Mouse (Mus musculus) CH12.LX (cell line): ENCODE results near the gene Pde4b. TPM values are rescaled to one million over a fixed set of nuclear protein-coding genes. Genes with fewer than 3 reads are reported as not detected.

Experiments used
- DNase-seq: peaks from one replicate; pipeline ENCODE4 v3.0.0-alpha.2; 2013; ENCODE audit errors: extremely low read depth
- H3K27ac ChIP-seq: 2 replicates; pipeline ENCODE4 v1.5.1; 2012; ENCODE audit warnings: low read depth, mild to moderate bottlenecking, control low read depth, moderate library complexity; ENCODE audit not compliant: insufficient read depth
- H3K27me3 ChIP-seq: replicated peaks from 2 replicates; pipeline ENCODE3; 2012; ENCODE audit warnings: inconsistent platforms
- H3K36me3 ChIP-seq, 2 experiments: replicated peaks in 1 of 2; 2 replicates each; pipeline versions ENCODE3 to v1.6.1; 2012; ENCODE audit warnings: inconsistent platforms in 1 of 2, low read length in 1 of 2, mild to moderate bottlenecking in 1 of 2, mixed read lengths in 1 of 2, moderate library complexity in 1 of 2; ENCODE audit not compliant: control insufficient read depth in 1 of 2, insufficient read depth in 1 of 2
- H3K4me1 ChIP-seq, 2 experiments: 2 replicates each; pipeline ENCODE4 v1.6.1; 2012; ENCODE audit warnings: inconsistent platforms in 1 of 2, moderate library complexity in 1 of 2; ENCODE audit not compliant: insufficient read depth in 2 of 2, control insufficient read depth in 1 of 2
- H3K4me2 ChIP-seq: 2 replicates; pipeline ENCODE4 v1.6.1; 2012; ENCODE audit warnings: low read depth, mild to moderate bottlenecking, control low read depth; ENCODE audit not compliant: poor library complexity, insufficient read depth, severe bottlenecking
- H3K4me3 ChIP-seq, 3 experiments: fragments of 150-350 bp in 1 of 3; sonication (generic) in 1 of 3; replicated peaks in 1 of 3; 2 replicates each; pipeline versions ENCODE3 to v1.5.1; 2011 to 2012; ENCODE audit warnings: low read depth in 2 of 3, low read length in 2 of 3, mild to moderate bottlenecking in 2 of 3, moderate library complexity in 2 of 3, control low read depth in 1 of 3, improper control_type of control experiment in 1 of 3, inconsistent platforms in 1 of 3, mixed read lengths in 1 of 3; ENCODE audit not compliant: poor library complexity in 1 of 3
- H3K79me2 ChIP-seq: replicated peaks from 2 replicates; pipeline ENCODE4 v1.6.1; 2012; ENCODE audit warnings: mild to moderate bottlenecking, moderate library complexity; ENCODE audit not compliant: control insufficient read depth, poor library complexity, insufficient read depth, severe bottlenecking; ENCODE audit errors: extremely low read depth
- H3K9ac ChIP-seq: 2 replicates; pipeline ENCODE4 v1.6.1; 2012; ENCODE audit warnings: low read depth, mild to moderate bottlenecking, control low read depth, moderate library complexity; ENCODE audit not compliant: insufficient read depth
- H3K9me3 ChIP-seq: replicated peaks from 2 replicates; pipeline ENCODE3; 2012; ENCODE audit warnings: low read length, inconsistent platforms, mixed read lengths
- BHLHE40 ChIP-seq: IDR thresholded peaks from 2 replicates; pipeline ENCODE4 v1.6.1; 2011; ENCODE audit warnings: mild to moderate bottlenecking, low read depth, low read length, improper control_type of control experiment
- CHD2 ChIP-seq: IDR thresholded peaks from 2 replicates; pipeline ENCODE4 v1.6.1; 2011; ENCODE audit warnings: low read length, improper control_type of control experiment
- CTCF ChIP-seq, 2 experiments: IDR thresholded peaks in 1 of 2; conservative IDR thresholded peaks in 1 of 2; 2 replicates each; pipeline ENCODE4 v1.5.1; 2011 to 2012; ENCODE audit warnings: low read depth in 2 of 2, low read length in 2 of 2, improper control_type of control experiment in 1 of 2, inconsistent platforms in 1 of 2, mild to moderate bottlenecking in 1 of 2, moderate library complexity in 1 of 2
- ELF1 ChIP-seq: IDR thresholded peaks from 2 replicates; pipeline ENCODE4 v1.6.1; 2014; ENCODE audit warnings: low read depth, mild to moderate bottlenecking, inconsistent platforms, low read length, improper control_type of control experiment
- EP300 ChIP-seq: IDR thresholded peaks from 2 replicates; pipeline ENCODE4 v1.6.1; 2011; ENCODE audit warnings: low read length, improper control_type of control experiment
- ETS1 ChIP-seq: conservative IDR thresholded peaks from 2 replicates; pipeline ENCODE4 v1.6.1; 2012; ENCODE audit warnings: low read depth, mild to moderate bottlenecking, inconsistent platforms, low read length, improper control_type of control experiment, moderate library complexity
- GABPA ChIP-seq: IDR thresholded peaks from 2 replicates; pipeline ENCODE4 v1.6.1; 2012; ENCODE audit warnings: low read depth, low read length, improper control_type of control experiment, inconsistent platforms; ENCODE audit not compliant: insufficient replicate concordance
- HCFC1 ChIP-seq: IDR thresholded peaks from 2 replicates; pipeline ENCODE4 v1.6.1; 2012; ENCODE audit warnings: low read depth, mild to moderate bottlenecking, inconsistent platforms, low read length, improper control_type of control experiment
- IRF4 ChIP-seq: IDR thresholded peaks from 2 replicates; pipeline ENCODE4 v1.6.1; 2014; ENCODE audit warnings: low read depth, mild to moderate bottlenecking, inconsistent platforms, low read length, improper control_type of control experiment
- JUN ChIP-seq: IDR thresholded peaks from 2 replicates; pipeline ENCODE4 v1.6.1; 2011; ENCODE audit warnings: low read depth, mild to moderate bottlenecking, low read length, improper control_type of control experiment, moderate library complexity; ENCODE audit not compliant: insufficient read depth
- MAZ ChIP-seq: IDR thresholded peaks from 2 replicates; pipeline ENCODE4 v1.6.1; 2012; ENCODE audit warnings: low read depth, mild to moderate bottlenecking, inconsistent platforms, low read length, improper control_type of control experiment, moderate library complexity
- MEF2A ChIP-seq: IDR thresholded peaks from 2 replicates; pipeline ENCODE4 v1.6.1; 2014; ENCODE audit warnings: low read depth, mild to moderate bottlenecking, inconsistent platforms, low read length, improper control_type of control experiment, borderline replicate concordance
- MXI1 ChIP-seq: IDR thresholded peaks from 2 replicates; pipeline ENCODE4 v1.6.1; 2011; ENCODE audit warnings: mild to moderate bottlenecking, low read depth, low read length, improper control_type of control experiment
- NELFE ChIP-seq: IDR thresholded peaks from 2 replicates; pipeline ENCODE4 v1.6.1; 2011; ENCODE audit warnings: low read depth, low read length, improper control_type of control experiment
- NRF1 ChIP-seq: IDR thresholded peaks from 2 replicates; pipeline ENCODE4 v1.6.1; 2014; ENCODE audit warnings: low read depth, mild to moderate bottlenecking, inconsistent platforms, low read length, improper control_type of control experiment, moderate library complexity
- POLR2AphosphoS2 ChIP-seq: IDR thresholded peaks from 2 replicates; pipeline ENCODE4 v1.6.1; 2011; ENCODE audit warnings: low read depth, low read length, improper control_type of control experiment
- RAD21 ChIP-seq: IDR thresholded peaks from 2 replicates; pipeline ENCODE4 v1.6.1; 2011; ENCODE audit warnings: low read depth, mild to moderate bottlenecking, low read length, improper control_type of control experiment, moderate library complexity
- SIN3A ChIP-seq: IDR thresholded peaks from 2 replicates; pipeline ENCODE4 v1.6.1; 2012; ENCODE audit warnings: low read length, improper control_type of control experiment, inconsistent platforms
- SMC3 ChIP-seq: IDR thresholded peaks from 2 replicates; pipeline ENCODE4 v1.6.1; 2011; ENCODE audit warnings: low read depth, low read length, improper control_type of control experiment
- TBP ChIP-seq: conservative IDR thresholded peaks from 2 replicates; pipeline ENCODE4 v1.6.1; 2011; ENCODE audit warnings: low read depth, low read length, improper control_type of control experiment
- USF2 ChIP-seq: conservative IDR thresholded peaks from 2 replicates; pipeline ENCODE4 v1.6.1; 2011; ENCODE audit warnings: low read depth, low read length, improper control_type of control experiment
- ZC3H11A ChIP-seq: IDR thresholded peaks from 2 replicates; pipeline ENCODE4 v1.6.1; 2012; ENCODE audit warnings: low read depth, mild to moderate bottlenecking, inconsistent platforms, low read length, improper control_type of control experiment
- ZKSCAN1 ChIP-seq: IDR thresholded peaks from 2 replicates; pipeline ENCODE4 v1.6.1; 2012; ENCODE audit warnings: low read depth, inconsistent platforms, low read length, improper control_type of control experiment, borderline replicate concordance
- ZNF384 ChIP-seq: IDR thresholded peaks from 2 replicates; pipeline ENCODE4 v1.6.1; 2012; ENCODE audit warnings: low read depth, low read length, improper control_type of control experiment, inconsistent platforms
- dilution Hi-C: fragments of 300-500 bp; cut with MboI; formaldehyde crosslinking; loops from 2 replicates; pipeline ENCODE4 v1.14.3; 2020; ENCODE audit warnings: low sequenced_read_pairs; ENCODE audit not compliant: extremely low pct_unique_long_range_greater_than_20kb, extremely low pct_ligation_motif_present
- in situ Hi-C: fragments of 300-500 bp; cut with MboI; formaldehyde crosslinking; loops from 3 replicates; pipeline ENCODE4 v1.14.3; 2019; ENCODE audit warnings: low sequenced_read_pairs, low pct_ligation_motif_present, low pct_unique_long_range_greater_than_20kb, mixed read lengths
- polyA plus RNA-seq: library from polyadenylated mRNA; unstranded; fragments of >175 nt; gene quantifications from 2 replicates; pipeline ENCODE4 v1.2.1, GENCODE M21; 2012; ENCODE audit warnings: low read depth; ENCODE audit not compliant: insufficient read length
- total RNA-seq, 2 experiments: library from RNA; depleted of rRNA; stranded (reverse); fragments of 300-350 nt in 1 of 2; fragments of >200 nt in 1 of 2; gene quantifications; 2 replicates each; pipeline ENCODE4 v1.2.3; 2012 to 2014

The Pde4b gene
- total and polyA plus RNA-seq, 3 experiments, result 9.6 to 24.2 (median 21.8) TPM

GRCm38 (mm10) chr4:102644062-102644461 is 556.7 kb downstream of the Pde4b start:
- H3K27me3 ChIP-seq, result no peaks in the 10 kb centered on the region
- DNase-seq, result no peak
- H3K4me3 ChIP-seq, result no peak overlapping the region
- no peak for TF ChIP-seq ELF1
- no peak for TF ChIP-seq ZKSCAN1
- TF ChIP-seq TBP, result no peak
- TF ChIP-seq JUN, result no peak
- no peak for TF ChIP-seq USF2
- TF ChIP-seq HCFC1, result no peak
- TF ChIP-seq, all 38 proteins: peak for 0
- Histone ChIP-seq H3K79me2 (no peaks in the 10 kb centered on the region), H3K9me3 (no peaks in the 10 kb centered on the region), H3K4me2 (no peak overlapping the region), H3K4me1 (peaks cover 0 to 20% of the 10 kb centered on the region in 2 experiments; a peak in 2 of 4 replicates), H3K9ac (no peak overlapping the region), H3K27ac (no peak overlapping the region), H3K36me3 (no peaks in the 10 kb centered on the region)
- dilution Hi-C loops (no loop called here), in situ Hi-C loops (no loop called here)

- dilution Hi-C loops, result no loop called here
- no peak for DNase-seq
- in situ Hi-C loops, result no loop called here
- no peaks in the 10 kb centered on the region for H3K36me3 ChIP-seq
- no peak overlapping the region for H3K4me3 ChIP-seq
- TF ChIP-seq TBP (peak; percentile 77; the same call in 1 of the 2 replicates), EP300 (peak; percentile 55; the same call in 1 of the 2 replicates), POLR2AphosphoS2 (no peak), NRF1 (no peak), ZNF384 (peak; percentile 61), CHD2 (no peak), JUN (no peak)
- H3K4me1 ChIP-seq, result peaks cover 0 to 20% of the 10 kb centered on the region in 2 experiments; a peak in 2 of 4 replicates
- H3K9me3 ChIP-seq, result no peaks in the 10 kb centered on the region
- H3K27me3 ChIP-seq, result no peaks in the 10 kb centered on the region
- H3K79me2 ChIP-seq, result no peaks in the 10 kb centered on the region
- H3K27ac ChIP-seq, result no peak overlapping the region
- no peak overlapping the region for H3K9ac ChIP-seq
- no peak overlapping the region for H3K4me2 ChIP-seq
Measured at GRCm38 (mm10) chr4:102647056-102647455, 559.7 kb downstream of the Pde4b start.

- no peaks in the 10 kb centered on the region for H3K36me3 ChIP-seq
- no peaks in the 10 kb centered on the region for H3K27me3 ChIP-seq
- no peaks in the 10 kb centered on the region for H3K79me2 ChIP-seq
- H3K27ac ChIP-seq, result no peak overlapping the region
- in situ Hi-C loops, result loop anchor here (10.0 kb wide), 1 partner anchor 431 kb away; no protein-coding TSS in a partner anchor
- DNase-seq, result no peak
- dilution Hi-C loops, result no loop called here
- TF ChIP-seq TBP (no peak), NRF1 (no peak), BHLHE40 (no peak), ZKSCAN1 (no peak), ETS1 (no peak), USF2 (no peak), GABPA (no peak), SMC3 (no peak), POLR2AphosphoS2 (no peak), ELF1 (no peak), MAZ (no peak), SIN3A (no peak), IRF4 (no peak), MXI1 (no peak), RAD21 (no peak), ZC3H11A (no peak), EP300 (no peak), MEF2A (no peak), CTCF (conservative IDR thresholded peaks at IDR 0.05 in 1 of 2, IDR thresholded peaks at IDR 0.05 in 1 of 2; ENCODE audit: low read depth in 2 of 2, low read length in 2 of 2) (no peak), NELFE (no peak)
- H3K9ac ChIP-seq, result no peak overlapping the region
- no peak overlapping the region for H3K4me2 ChIP-seq
- peaks cover 5 to 16% of the 10 kb centered on the region in 2 experiments for H3K4me1 ChIP-seq
- no peak overlapping the region for H3K4me3 ChIP-seq
- H3K9me3 ChIP-seq, result no peaks in the 10 kb centered on the region
Measured at GRCm38 (mm10) chr4:102655331-102655730, 568.0 kb downstream of the Pde4b start.
